Mouse (Mus musculus) embryonic facial prominence, embryonic 13.5 days (tissue): ENCODE measurements around the gene Nfatc4. TPM values are rescaled to one million over a fixed set of nuclear protein-coding genes. Genes with fewer than 3 reads are reported as not detected.

Experiments
- ATAC-seq: fragments of 200-750 bp; cut with Nextera tagmentation; 2 replicates; pipeline ENCODE4 v1.8.0; 2017; ENCODE audit warnings: low read depth; ENCODE audit not compliant: insufficient number of reproducible peaks, insufficient read depth, low FRiP score, low TSS enrichment
- H3K27ac ChIP-seq: fragments of 300-500 bp; sonication (generic); 2 replicates; pipeline ENCODE4 v1.5.1; 2015; ENCODE audit warnings: moderate library complexity, mild to moderate bottlenecking, inconsistent platforms
- H3K27me3 ChIP-seq: fragments of 300-500 bp; sonication (generic); 2 replicates; pipeline ENCODE4 v1.6.1; 2015; ENCODE audit warnings: mild to moderate bottlenecking, inconsistent platforms
- H3K36me3 ChIP-seq: fragments of 300-500 bp; sonication (generic); 2 replicates; pipeline ENCODE4 v1.6.1; 2015; ENCODE audit warnings: mild to moderate bottlenecking, inconsistent platforms
- H3K4me1 ChIP-seq: fragments of 300-500 bp; sonication (generic); 2 replicates; pipeline ENCODE4 v1.6.1; 2015; ENCODE audit warnings: inconsistent platforms
- H3K4me2 ChIP-seq: fragments of 300-500 bp; sonication (generic); 2 replicates; pipeline ENCODE4 v1.6.1; 2015; ENCODE audit warnings: moderate library complexity, mild to moderate bottlenecking, inconsistent platforms
- H3K4me3 ChIP-seq: fragments of 300-500 bp; sonication (generic); 2 replicates; pipeline ENCODE4 v1.5.1; 2015; ENCODE audit warnings: mild to moderate bottlenecking, inconsistent platforms
- H3K9ac ChIP-seq: fragments of 300-500 bp; sonication (generic); 2 replicates; pipeline ENCODE4 v1.6.1; 2015; ENCODE audit warnings: mild to moderate bottlenecking, inconsistent platforms
- H3K9me3 ChIP-seq: fragments of 300-500 bp; sonication (generic); 2 replicates; pipeline ENCODE4 v1.6.1; 2016; ENCODE audit warnings: inconsistent platforms
- WGBS: fragments of 180-500 bp; shearing (Covaris S2); methylation state at CpG from one replicate; pipeline ENCODE4 v1.1.7; 2015; ENCODE audit warnings: mixed read lengths; 5-methylcytosine and 5-hydroxymethylcytosine counted together
- polyA plus RNA-seq: library from polyadenylated mRNA; unstranded; fragments of >200 nt; fragmentation: Nextera tagmentation; extraction: Ambion mirVana; gene quantifications from 2 replicates; pipeline ENCODE4 v1.2.1, GENCODE M21; 2015

Gene Nfatc4
- polyA plus RNA-seq, 1 experiment from 2014 or later = 160 TPM

GRCm38 (mm10) chr14:55785195-55785594 lies 37.7 kb upstream of the Nfatc4 start:
- Histone ChIP-seq H3K27me3 (peaks cover 64% of the 10 kb centered on the region), H3K9me3 (no peaks in the 10 kb centered on the region), H3K4me2 (no peak overlapping the region), H3K4me1 (peaks cover 41% of the 10 kb centered on the region), H3K27ac (no peak overlapping the region), H3K4me3 (no peak overlapping the region), H3K9ac (no peak overlapping the region), H3K36me3 (peaks cover 6% of the 10 kb centered on the region)
- WGBS = 25% methylated on average over 6 of the region's 6 CpGs
- no peak for ATAC-seq

GRCm38 (mm10) chr14:55787731-55788130 lies 35.2 kb upstream of the Nfatc4 start:
- H3K4me2 ChIP-seq = peak overlapping the region; percentile 91
- no peak overlapping the region for H3K27ac ChIP-seq
- WGBS = 40% methylated on average over 11 of the region's 11 CpGs
- H3K4me1 ChIP-seq = peaks cover 20% of the 10 kb centered on the region
- ATAC-seq = no peak
- peak overlapping the region; percentile 56 for H3K4me3 ChIP-seq
- H3K9ac ChIP-seq = peak overlapping the region; percentile 71
- peaks cover 6% of the 10 kb centered on the region for H3K36me3 ChIP-seq
- H3K27me3 ChIP-seq = peaks cover 60% of the 10 kb centered on the region
- H3K9me3 ChIP-seq = no peaks in the 10 kb centered on the region

GRCm38 (mm10) chr14:55788256-55789050 lies 34.5 kb upstream of the Nfatc4 start, which contains the start of gene Ripk3:
TSS of gene Ripk3 (minus strand) at chr14:55788865.
- Histone ChIP-seq H3K9me3 (no peaks in the 10 kb centered on the region), H3K4me3 (peak within 1 kb of the TSS; percentile 56), H3K27ac (no peak within 1 kb of the TSS), H3K9ac (peak within 1 kb of the TSS; percentile 71), H3K4me1 (peaks cover 16% of the 10 kb centered on the region), H3K36me3 (peaks cover 6% of the 10 kb centered on the region), H3K4me2 (peak within 1 kb of the TSS; percentile 91), H3K27me3 (peaks cover 58% of the 10 kb centered on the region)
- WGBS = 4% methylated on average over 40 of the region's 40 CpGs
- ATAC-seq = no peak

- H3K4me1 ChIP-seq = peaks cover 4% of the 10 kb centered on the region; the same call in 1 of the 2 replicates
- H3K4me3 ChIP-seq = no peak overlapping the region
- no peak overlapping the region for H3K27ac ChIP-seq
- ATAC-seq = no peak
- WGBS = 67% methylated on average over 2 of the region's 2 CpGs
- H3K27me3 ChIP-seq = peaks cover 9% of the 10 kb centered on the region
- H3K9me3 ChIP-seq = no peaks in the 10 kb centered on the region
- H3K36me3 ChIP-seq = no peaks in the 10 kb centered on the region
- no peak overlapping the region for H3K9ac ChIP-seq
- H3K4me2 ChIP-seq = no peak overlapping the region
Observed at GRCm38 (mm10) chr14:55793461-55793860, 29.5 kb upstream of the Nfatc4 start.

GRCm38 (mm10) chr14:55793946-55794345 lies 29.0 kb upstream of the Nfatc4 start:
- Histone ChIP-seq H3K4me3 (no peak overlapping the region), H3K27ac (no peak overlapping the region), H3K9ac (no peak overlapping the region), H3K4me1 (peaks cover 3% of the 10 kb centered on the region; the same call in 1 of the 2 replicates), H3K4me2 (no peak overlapping the region), H3K9me3 (no peaks in the 10 kb centered on the region), H3K27me3 (peaks cover 7% of the 10 kb centered on the region), H3K36me3 (no peaks in the 10 kb centered on the region)
- no peak for ATAC-seq
- WGBS = 60% methylated on average over 2 of the region's 2 CpGs

- Histone ChIP-seq H3K4me3 (no peak overlapping the region), H3K27ac (no peak overlapping the region; the same call in 1 of the 2 replicates), H3K9me3 (no peaks in the 10 kb centered on the region), H3K9ac (no peak overlapping the region), H3K36me3 (no peaks in the 10 kb centered on the region), H3K4me1 (peaks cover 3% of the 10 kb centered on the region; the same call in 1 of the 2 replicates), H3K4me2 (no peak overlapping the region), H3K27me3 (no peaks in the 10 kb centered on the region)
- 79% methylated on average over 15 of the region's 15 CpGs for WGBS
- ATAC-seq = no peak
Observed at GRCm38 (mm10) chr14:55795380-55796163, 27.4 kb upstream of the Nfatc4 start.

GRCm38 (mm10) chr14:55814885-55815284 lies 8.1 kb upstream of the Nfatc4 start:
- Histone ChIP-seq H3K4me2 (peak overlapping the region; percentile 68), H3K9ac (peak overlapping the region; percentile 64), H3K4me3 (peak overlapping the region; percentile 41), H3K4me1 (peaks cover 11% of the 10 kb centered on the region), H3K27me3 (no peaks in the 10 kb centered on the region), H3K9me3 (no peaks in the 10 kb centered on the region), H3K36me3 (no peaks in the 10 kb centered on the region), H3K27ac (no peak overlapping the region)
- WGBS = 16% methylated on average over 16 of the region's 16 CpGs
- no peak for ATAC-seq

GRCm38 (mm10) chr14:55815310-55815751 lies 7.6 kb upstream of the Nfatc4 start:
- WGBS = 23% methylated on average over 17 of the region's 17 CpGs
- peak overlapping the region; percentile 68 for H3K4me2 ChIP-seq
- peak overlapping the region; percentile 41 for H3K4me3 ChIP-seq
- H3K36me3 ChIP-seq = no peaks in the 10 kb centered on the region
- peak overlapping the region; percentile 64 for H3K9ac ChIP-seq
- no peak for ATAC-seq
- peaks cover 11% of the 10 kb centered on the region for H3K4me1 ChIP-seq
- no peaks in the 10 kb centered on the region for H3K27me3 ChIP-seq
- H3K27ac ChIP-seq = no peak overlapping the region
- no peaks in the 10 kb centered on the region for H3K9me3 ChIP-seq

- WGBS = 81% methylated on average over 7 of the region's 7 CpGs
- no peak overlapping the region for H3K4me2 ChIP-seq
Observed at GRCm38 (mm10) chr14:55819845-55820405, 3.0 kb upstream of the Nfatc4 start.

GRCm38 (mm10) chr14:55820576-55820975 lies 2.4 kb upstream of the Nfatc4 start:
- WGBS = 84% methylated on average over 9 of the region's 9 CpGs
- no peak for ATAC-seq
- H3K36me3 ChIP-seq = no peaks in the 10 kb centered on the region
- no peak overlapping the region for H3K4me2 ChIP-seq
- peaks cover 12% of the 10 kb centered on the region for H3K4me1 ChIP-seq
- no peak overlapping the region for H3K9ac ChIP-seq
- H3K27ac ChIP-seq = no peak overlapping the region
- no peak overlapping the region for H3K4me3 ChIP-seq
- no peaks in the 10 kb centered on the region for H3K9me3 ChIP-seq
- no peaks in the 10 kb centered on the region for H3K27me3 ChIP-seq

More at GRCm38 (mm10) chr14:55819845-55820405, 3.0 kb upstream of the Nfatc4 start:
- Histone ChIP-seq H3K9me3 (no peaks in the 10 kb centered on the region), H3K36me3 (no peaks in the 10 kb centered on the region), H3K4me3 (no peak overlapping the region), H3K27ac (no peak overlapping the region), H3K9ac (no peak overlapping the region), H3K4me1 (peaks cover 18% of the 10 kb centered on the region), H3K27me3 (no peaks in the 10 kb centered on the region)
- no peak for ATAC-seq

GRCm38 (mm10) chr14:55822435-55822990 lies 431 bp upstream of the Nfatc4 start:
- H3K36me3 ChIP-seq = peaks cover 13% of the 10 kb centered on the region
- H3K4me2 ChIP-seq = peak overlapping the region; percentile 94
- H3K9me3 ChIP-seq = no peaks in the 10 kb centered on the region
- H3K4me1 ChIP-seq = peaks cover 25% of the 10 kb centered on the region
- no peaks in the 10 kb centered on the region for H3K27me3 ChIP-seq
- peak overlapping the region; percentile 100 for H3K27ac ChIP-seq
- no peak for ATAC-seq
- 3% methylated on average over 13 of the region's 13 CpGs for WGBS
- H3K4me3 ChIP-seq = peak overlapping the region; percentile 86
- H3K9ac ChIP-seq = peak overlapping the region; percentile 78
